Mouse (Mus musculus) embryonic fibroblast, embryonic 13.5 days (primary cell): ENCODE data around the gene Dnmt3l.

Experiments
- CTCF ChIP-seq: IDR thresholded peaks from 2 replicates; pipeline ENCODE4 v1.5.1; 2011; ENCODE audit warnings: mild to moderate bottlenecking, control low read depth, low read length, moderate library complexity, borderline replicate concordance; ENCODE audit not compliant: insufficient read depth
- POLR2A ChIP-seq: IDR thresholded peaks from 2 replicates; pipeline ENCODE4 v1.6.1; 2011; ENCODE audit warnings: low read depth, mild to moderate bottlenecking, control low read depth, low read length, moderate library complexity

DNA sequence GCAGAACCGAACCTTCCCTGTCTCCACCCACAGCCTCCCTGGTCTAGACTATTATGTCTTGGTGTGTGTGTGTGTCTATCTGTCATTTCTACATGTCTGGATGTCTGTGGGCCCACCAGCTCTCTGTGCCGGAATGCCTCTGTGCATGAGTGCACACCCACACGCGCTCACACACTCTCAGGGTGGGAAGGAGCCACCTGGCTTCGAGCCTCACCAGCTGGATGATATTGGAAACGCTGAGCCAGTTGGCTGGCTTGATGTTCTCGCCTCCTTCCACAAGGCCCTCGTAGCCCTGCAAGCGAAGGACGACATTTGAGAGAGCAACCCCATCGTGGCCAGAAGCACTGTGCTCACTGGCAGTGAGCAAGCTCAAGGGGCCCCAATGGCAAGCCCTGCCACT is 40.0 kb upstream of the Dnmt3l start:
- TF ChIP-seq CTCF (no peak), POLR2A (no peak)
